ENCODE assay signal across 8 mouse cellular contexts in genomic region chr8:127064361-127065112, GRCm38 (mm10). TPM values are rescaled to one million over a fixed set of nuclear protein-coding genes. Genes with fewer than 3 reads are reported as not detected.
DNase-seq lines count a peak whose midpoint lies in the region; ATAC-seq and TF ChIP-seq lines count a peak whose summit lies in the region.

No protein-coding gene starts in this region.

- under 1% methylated on average over 80 of the region's 80 CpGs for WGBS in forebrain, embryonic 13.5 days
- under 1% methylated on average over 59 of the region's 80 CpGs for WGBS in heart, postnatal 0 days
- under 1% methylated on average over 76 of the region's 80 CpGs for WGBS in lung, embryonic 15.5 days

- peak; percentile 71 for DNase-seq in MN1 (ENCODE audit: low spot score)
- DNase-seq in heart, postnatal 0 days (ENCODE audit: low spot score), result peak; percentile 61
- peak; percentile 55 to 74 for DNase-seq in kidney, postnatal 25 days
- peak; percentile 66 for DNase-seq in retina, embryonic 14.5 days (ENCODE audit: low spot score)

- peak overlapping the region; percentile 94 for H3K9ac ChIP-seq in forebrain, embryonic 13.5 days
- H3K9ac ChIP-seq in heart, postnatal 0 days (replicated peaks; ENCODE audit: low read depth, low read length), result peak overlapping the region; percentile 97
- H3K9ac ChIP-seq in lung, embryonic 15.5 days, result peak overlapping the region; percentile 95

- TF ChIP-seq EP300 in heart, postnatal 0 days (IDR thresholded peaks at IDR 0.05; ENCODE audit: low read depth), result no peak

- H3K4me2 ChIP-seq in forebrain, embryonic 13.5 days, result peak overlapping the region; percentile 69
- H3K4me2 ChIP-seq in heart, postnatal 0 days (ENCODE audit: low read depth, low read length), result peak overlapping the region; percentile 88
- H3K4me2 ChIP-seq in lung, embryonic 15.5 days, result peak overlapping the region; percentile 80

- peaks cover 46% of the 10 kb centered on the region for H3K4me1 ChIP-seq in forebrain, embryonic 13.5 days
- H3K4me1 ChIP-seq in heart, postnatal 0 days (ENCODE audit: control insufficient read depth, insufficient read depth), result peaks cover 19% of the 10 kb centered on the region
- H3K4me1 ChIP-seq in lung, embryonic 15.5 days, result peaks cover 32% of the 10 kb centered on the region

- TF ChIP-seq CTCF in heart, postnatal 0 days (IDR thresholded peaks at IDR 0.05; ENCODE audit: low read depth), result no peak

- H3K9me3 ChIP-seq in forebrain, embryonic 13.5 days (replicated peaks), result no peaks in the 10 kb centered on the region
- H3K9me3 ChIP-seq in heart, postnatal 0 days (replicated peaks; ENCODE audit: control insufficient read depth, low read length), result no peaks in the 10 kb centered on the region
- no peaks in the 10 kb centered on the region for H3K9me3 ChIP-seq in lung, embryonic 15.5 days

- H3K27me3 ChIP-seq in forebrain, embryonic 13.5 days, result no peaks in the 10 kb centered on the region
- H3K27me3 ChIP-seq in heart, postnatal 0 days (ENCODE audit: control insufficient read depth, insufficient read depth, low read length), result no peaks in the 10 kb centered on the region
- no peaks in the 10 kb centered on the region for H3K27me3 ChIP-seq in lung, embryonic 15.5 days

- peak overlapping the region; percentile 94 for H3K4me3 ChIP-seq in forebrain, embryonic 13.5 days
- H3K4me3 ChIP-seq in heart, postnatal 0 days (ENCODE audit: low read depth, low read length), result peak overlapping the region; percentile 94
- H3K4me3 ChIP-seq in lung, embryonic 15.5 days, result peak overlapping the region; percentile 87

- peak overlapping the region; percentile 95 for H3K27ac ChIP-seq in forebrain, embryonic 13.5 days
- peak overlapping the region; percentile 94 for H3K27ac ChIP-seq in heart, postnatal 0 days (ENCODE audit: low read depth)
- H3K27ac ChIP-seq in lung, embryonic 15.5 days, result peak overlapping the region; percentile 98

- no peaks in the 10 kb centered on the region for H3K36me3 ChIP-seq in forebrain, embryonic 13.5 days (ENCODE audit: poor library complexity, severe bottlenecking)
- H3K36me3 ChIP-seq in heart, postnatal 0 days (replicated peaks; ENCODE audit: control insufficient read depth, insufficient read depth, low read length), result no peaks in the 10 kb centered on the region
- H3K36me3 ChIP-seq in lung, embryonic 15.5 days, result no peaks in the 10 kb centered on the region

- ATAC-seq in cerebellum, adult (ENCODE audit: insufficient number of reproducible peaks, low FRiP score, low TSS enrichment), result peak; percentile 32; the same call in 1 of the 2 replicates
- peak; percentile 59 for ATAC-seq in forebrain, embryonic 13.5 days
- peak; percentile 49 for ATAC-seq in heart, postnatal 0 days (ENCODE audit: insufficient read depth, low read depth)
- ATAC-seq in lung, embryonic 15.5 days (ENCODE audit: borderline replicate concordance, extremely low read depth, low FRiP score, low TSS enrichment), result peak; percentile 63
- ATAC-seq in megakaryocyte-erythroid progenitor cell, adult 5-6 weeks (replicated peaks; ENCODE audit: low FRiP score, low TSS enrichment, poor library complexity, severe bottlenecking), result no peak

RNA-seq across cellular contexts. Expression of gene Pard3, which starts 0.8 kb away (rescaled TPM):
- polyA plus RNA-seq in forebrain, embryonic 13.5 days (2015; fragmentation: Nextera tagmentation; extraction: Ambion mirVana), result 23.7 and 24.7 TPM in 2 replicates
- 13.8 and 30.6 TPM in 2 replicates for total RNA-seq in heart, postnatal 0 days (2014; rRNA removed; ENCODE audit: low replicate concordance)
- polyA plus RNA-seq in heart, postnatal 0 days (2015; fragmentation: Nextera tagmentation; extraction: Ambion mirVana), result 8.2 and 9.2 TPM in 2 replicates
- 21.9 and 23.9 TPM in 2 replicates for polyA plus RNA-seq in lung, embryonic 15.5 days (2015; fragmentation: Nextera tagmentation; extraction: Ambion mirVana)
- not detected in 2 replicates for total RNA-seq in megakaryocyte-erythroid progenitor cell, adult 5-6 weeks (2014; fragmentation: Nextera tagmentation)
- not detected in 2 replicates for total RNA-seq in megakaryocyte-erythroid progenitor cell, adult 5-6 weeks (2017)
